Mouse (Mus musculus): ENCODE measurements around the gene Olfr720. TPM values are rescaled to one million over a fixed set of nuclear protein-coding genes. Genes with fewer than 3 reads are reported as not detected.

Olfr720 gene
- not detected in 2 replicates for polyA plus RNA-seq (2012; rRNA removed)

DNA sequence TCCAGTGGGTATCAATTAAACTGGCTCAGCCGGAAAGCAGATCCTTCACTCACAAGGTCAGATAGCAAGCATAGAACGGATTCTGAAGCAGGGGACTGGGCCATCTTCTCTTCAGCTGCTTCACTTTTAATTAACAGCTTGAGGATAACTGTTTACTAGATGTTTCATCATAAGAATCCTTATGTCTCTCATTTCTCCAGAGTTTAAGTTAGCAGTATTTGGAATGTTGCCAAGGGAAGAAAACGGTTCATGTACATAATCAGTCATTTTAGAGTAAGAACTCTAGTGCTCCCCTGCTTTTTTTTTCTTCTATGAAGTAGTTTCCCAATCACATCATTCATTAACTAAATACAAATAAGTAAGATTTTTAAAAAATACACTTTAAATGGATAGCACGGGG lies at the start of gene Olfr720:
TSS of gene Olfr720 (minus strand) at position 101 of the 400 bp plus-strand sequence.

Other genes starting within 250 kb of the Olfr720 start
- 2.9 and 3.4 TPM in 2 replicates for gene Atxn7, start 225.4 kb downstream of the Olfr720 start, polyA plus RNA-seq (2012; rRNA removed)
- 51.2 and 56.0 TPM in 2 replicates for gene Thoc7, start 225.0 kb downstream of the Olfr720 start, polyA plus RNA-seq (2012; rRNA removed)
- 51.2 and 56.9 TPM in 2 replicates for gene Psmd6, start 65.9 kb downstream of the Olfr720 start, polyA plus RNA-seq (2012; rRNA removed)
- not detected in 2 replicates for gene Olfr31, start 136.0 kb upstream of the Olfr720 start, polyA plus RNA-seq (2012; rRNA removed)
- 5.1 TPM in 2 replicates for gene Il3ra, start 159.4 kb upstream of the Olfr720 start, polyA plus RNA-seq (2012; rRNA removed)
- not detected in 2 replicates for gene Olfr721-ps1, start 214.5 kb upstream of the Olfr720 start, polyA plus RNA-seq (2012; rRNA removed)

Data from liver, embryonic 14 days (tissue).